Mouse (Mus musculus) heart, embryonic 15.5 days (tissue): ENCODE results near the gene Sik1. TPM values are rescaled to one million over a fixed set of nuclear protein-coding genes. Genes with fewer than 3 reads are reported as not detected.

Experiments used
- ATAC-seq: fragments of 200-750 bp; cut with Nextera tagmentation; replicated peaks from 2 replicates; pipeline ENCODE4 v1.8.0; 2017; ENCODE audit warnings: low read depth, moderate TSS enrichment; ENCODE audit not compliant: insufficient number of reproducible peaks, insufficient read depth, low FRiP score
- H3K27ac ChIP-seq: fragments of 300-500 bp; sonication (generic); 2 replicates; pipeline ENCODE4 v1.5.1; 2015; ENCODE audit warnings: mild to moderate bottlenecking, inconsistent platforms
- H3K27me3 ChIP-seq: fragments of 300-500 bp; sonication (generic); 2 replicates; pipeline ENCODE4 v1.6.1; 2015; ENCODE audit warnings: inconsistent platforms
- H3K36me3 ChIP-seq: fragments of 300-500 bp; sonication (generic); 2 replicates; pipeline ENCODE4 v1.6.1; 2015; ENCODE audit warnings: mild to moderate bottlenecking, inconsistent platforms
- H3K4me1 ChIP-seq: fragments of 300-500 bp; sonication (generic); replicated peaks from 2 replicates; pipeline ENCODE4 v1.6.1; 2015; ENCODE audit warnings: inconsistent platforms
- H3K4me2 ChIP-seq: fragments of 300-500 bp; sonication (generic); 2 replicates; pipeline ENCODE4 v1.6.1; 2015; ENCODE audit warnings: inconsistent platforms, mild to moderate bottlenecking, moderate library complexity
- H3K4me3 ChIP-seq: fragments of 300-500 bp; sonication (generic); 2 replicates; pipeline ENCODE4 v1.5.1; 2015; ENCODE audit warnings: mild to moderate bottlenecking, inconsistent platforms
- H3K9ac ChIP-seq: fragments of 300-500 bp; sonication (generic); 2 replicates; pipeline ENCODE4 v1.6.1; 2015; ENCODE audit warnings: mild to moderate bottlenecking, inconsistent platforms
- H3K9me3 ChIP-seq: fragments of 300-500 bp; sonication (generic); replicated peaks from 2 replicates; pipeline ENCODE4 v1.6.1; 2016; ENCODE audit warnings: inconsistent platforms
- WGBS: fragments of 180-500 bp; shearing (Covaris S2); methylation state at CpG from one replicate; pipeline ENCODE4 v1.1.7; 2015; ENCODE audit warnings: mixed read lengths; 5-methylcytosine and 5-hydroxymethylcytosine counted together
- polyA plus RNA-seq: library from polyadenylated mRNA; unstranded; fragments of >200 nt; fragmentation: Nextera tagmentation; extraction: Ambion mirVana; gene quantifications from 2 replicates; pipeline ENCODE4 v1.2.1, GENCODE M21; 2015

Sik1 gene
- polyA plus RNA-seq, 1 experiment from 2014 or later = 16.4 TPM

GRCm38 (mm10) chr17:31828916-31829315, 26.7 kb downstream of the Sik1 start:
- Histone ChIP-seq H3K4me1 (peaks cover 56% of the 10 kb centered on the region), H3K4me2 (no peak overlapping the region), H3K27ac (0 out of 2 replicates have a peak overlapping the region, but pooled peaks have one; percentile 95), H3K4me3 (no peak overlapping the region), H3K36me3 (no peaks in the 10 kb centered on the region), H3K27me3 (no peaks in the 10 kb centered on the region), H3K9ac (no peak overlapping the region), H3K9me3 (no peaks in the 10 kb centered on the region)
- 87% methylated on average over 5 of the region's 5 CpGs for whole genome bisulfite sequencing
- ATAC-seq = no peak

GRCm38 (mm10) chr17:31828118-31828517, 27.5 kb downstream of the Sik1 start:
- no peak overlapping the region for H3K4me3 ChIP-seq
- no peaks in the 10 kb centered on the region for H3K9me3 ChIP-seq
- no peaks in the 10 kb centered on the region for H3K27me3 ChIP-seq
- no peaks in the 10 kb centered on the region for H3K36me3 ChIP-seq
- H3K9ac ChIP-seq = no peak overlapping the region
- H3K4me1 ChIP-seq = peaks cover 48% of the 10 kb centered on the region
- WGBS = 59% methylated on average over 5 of the region's 5 CpGs
- peak overlapping the region; percentile 95 for H3K27ac ChIP-seq
- no peak overlapping the region for H3K4me2 ChIP-seq
- no peak for ATAC-seq

- 15% methylated on average over 5 of the region's 5 CpGs for WGBS
- Histone ChIP-seq H3K27me3 (no peaks in the 10 kb centered on the region), H3K4me1 (peaks cover 41% of the 10 kb centered on the region), H3K4me3 (no peak overlapping the region), H3K27ac (peak overlapping the region; percentile 95), H3K36me3 (no peaks in the 10 kb centered on the region), H3K9me3 (no peaks in the 10 kb centered on the region), H3K9ac (no peak overlapping the region), H3K4me2 (peak overlapping the region; percentile 29)
- peak; percentile 87 for ATAC-seq
Observed at GRCm38 (mm10) chr17:31827206-31827605, 28.4 kb downstream of the Sik1 start.

GRCm38 (mm10) chr17:31826669-31827068, 28.9 kb downstream of the Sik1 start:
- WGBS = 16% methylated on average over 6 of the region's 6 CpGs
- H3K27ac ChIP-seq = peak overlapping the region; percentile 95
- no peak overlapping the region for H3K9ac ChIP-seq
- H3K4me1 ChIP-seq = peaks cover 40% of the 10 kb centered on the region
- ATAC-seq = peak; percentile 29; the same call in 1 of the 2 replicates
- H3K27me3 ChIP-seq = no peaks in the 10 kb centered on the region
- H3K4me2 ChIP-seq = no peak overlapping the region
- H3K9me3 ChIP-seq = no peaks in the 10 kb centered on the region
- H3K4me3 ChIP-seq = no peak overlapping the region
- H3K36me3 ChIP-seq = no peaks in the 10 kb centered on the region

GRCm38 (mm10) chr17:31825678-31826077, 29.9 kb downstream of the Sik1 start:
- 0 out of 2 replicates have a peak overlapping the region, but pooled peaks have one; percentile 95 for H3K27ac ChIP-seq
- WGBS = 82% methylated on average over 9 of the region's 9 CpGs
- no peaks in the 10 kb centered on the region for H3K9me3 ChIP-seq
- H3K27me3 ChIP-seq = no peaks in the 10 kb centered on the region
- H3K9ac ChIP-seq = no peak overlapping the region
- no peak for ATAC-seq
- H3K4me2 ChIP-seq = no peak overlapping the region
- peaks cover 40% of the 10 kb centered on the region for H3K4me1 ChIP-seq
- H3K36me3 ChIP-seq = no peaks in the 10 kb centered on the region
- no peak overlapping the region for H3K4me3 ChIP-seq

- Histone ChIP-seq H3K4me1 (peaks cover 46% of the 10 kb centered on the region), H3K27ac (no peak overlapping the region), H3K36me3 (no peaks in the 10 kb centered on the region), H3K9me3 (no peaks in the 10 kb centered on the region), H3K9ac (no peak overlapping the region), H3K4me3 (no peak overlapping the region), H3K27me3 (no peaks in the 10 kb centered on the region), H3K4me2 (no peak overlapping the region)
- WGBS = 72% methylated on average over 7 of the region's 7 CpGs
- no peak for ATAC-seq
Observed at GRCm38 (mm10) chr17:31824812-31825211, 30.8 kb downstream of the Sik1 start.

GRCm38 (mm10) chr17:31821136-31821933, 34.3 kb downstream of the Sik1 start:
- no peaks in the 10 kb centered on the region for H3K36me3 ChIP-seq
- ATAC-seq = peak; percentile 43; the same call in 1 of the 2 replicates
- peak overlapping the region; percentile 41; the same call in 1 of the 2 replicates for H3K9ac ChIP-seq
- no peak overlapping the region for H3K4me2 ChIP-seq
- H3K4me1 ChIP-seq = peaks cover 25% of the 10 kb centered on the region
- 36% methylated on average over 13 of the region's 13 CpGs for WGBS
- no peaks in the 10 kb centered on the region for H3K9me3 ChIP-seq
- no peak overlapping the region for H3K4me3 ChIP-seq
- H3K27me3 ChIP-seq = no peaks in the 10 kb centered on the region
- H3K27ac ChIP-seq = no peak overlapping the region

GRCm38 (mm10) chr17:31820099-31820846, 35.3 kb downstream of the Sik1 start:
- peak; percentile 24; the same call in 1 of the 2 replicates for ATAC-seq
- Histone ChIP-seq H3K4me3 (no peak overlapping the region), H3K36me3 (no peaks in the 10 kb centered on the region), H3K9me3 (no peaks in the 10 kb centered on the region), H3K4me1 (peaks cover 24% of the 10 kb centered on the region), H3K4me2 (no peak overlapping the region), H3K9ac (no peak overlapping the region), H3K27me3 (no peaks in the 10 kb centered on the region), H3K27ac (no peak overlapping the region)
- WGBS = 36% methylated on average over 4 of the region's 4 CpGs

GRCm38 (mm10) chr17:31819372-31819771, 36.2 kb downstream of the Sik1 start:
- 68% methylated on average over 9 of the region's 9 CpGs for WGBS

GRCm38 (mm10) chr17:31817815-31818214, 37.8 kb downstream of the Sik1 start:
- Histone ChIP-seq H3K36me3 (no peaks in the 10 kb centered on the region), H3K9me3 (no peaks in the 10 kb centered on the region), H3K27ac (no peak overlapping the region), H3K9ac (no peak overlapping the region), H3K4me2 (no peak overlapping the region), H3K4me1 (peaks cover 34% of the 10 kb centered on the region), H3K4me3 (no peak overlapping the region), H3K27me3 (no peaks in the 10 kb centered on the region)
- ATAC-seq = no peak
- 75% methylated on average over 1 of the region's 1 CpGs for WGBS

More at GRCm38 (mm10) chr17:31819372-31819771, 36.2 kb downstream of the Sik1 start:
- peaks cover 32% of the 10 kb centered on the region for H3K4me1 ChIP-seq
- no peak overlapping the region for H3K4me3 ChIP-seq
- no peak overlapping the region for H3K27ac ChIP-seq
- no peaks in the 10 kb centered on the region for H3K36me3 ChIP-seq
- no peaks in the 10 kb centered on the region for H3K27me3 ChIP-seq
- ATAC-seq = no peak
- H3K9me3 ChIP-seq = no peaks in the 10 kb centered on the region
- no peak overlapping the region for H3K4me2 ChIP-seq
- H3K9ac ChIP-seq = no peak overlapping the region

GRCm38 (mm10) chr17:31817203-31817602, 38.4 kb downstream of the Sik1 start:
- Histone ChIP-seq H3K27me3 (no peaks in the 10 kb centered on the region), H3K4me2 (no peak overlapping the region), H3K4me1 (peaks cover 34% of the 10 kb centered on the region), H3K9ac (no peak overlapping the region), H3K36me3 (no peaks in the 10 kb centered on the region), H3K4me3 (no peak overlapping the region), H3K27ac (no peak overlapping the region), H3K9me3 (no peaks in the 10 kb centered on the region)
- no peak for ATAC-seq
- 63% methylated on average over 5 of the region's 5 CpGs for WGBS
